Mouse (Mus musculus) spleen, adult 18-20 months (tissue): Measurements from ENCODE around the gene Zfr2.

ENCODE experiments used
- DNase-seq, 2 experiments: peaks; one replicate each; pipeline ENCODE4 v3.0.0; 2022; ENCODE audit warnings: mixed read lengths in 2 of 2

Gene Zfr2

GRCm38 (mm10) chr10:81288601-81289000 is 55.6 kb downstream of the Zfr2 start:
- DNase-seq: peak in 1 of 2 experiments; percentile 58

- DNase-seq: peak; percentile 41 to 68
Measured at GRCm38 (mm10) chr10:81289278-81289677, 56.3 kb downstream of the Zfr2 start.

- no peak for DNase-seq
Measured at GRCm38 (mm10) chr10:81289811-81290210, 56.9 kb downstream of the Zfr2 start.

GRCm38 (mm10) chr10:81290698-81291460 is 57.9 kb downstream of the Zfr2 start:
- DNase-seq: no peak

- DNase-seq: no peak
Measured at GRCm38 (mm10) chr10:81291511-81292104, 58.7 kb downstream of the Zfr2 start, which contains the start of gene Tjp3. Gene Tjp3, minus strand, starts transcription at chr10:81291581.

GRCm38 (mm10) chr10:81292554-81293333 is 59.8 kb downstream of the Zfr2 start, which contains the start of gene Pip5k1c:
Gene Pip5k1c, plus strand, starts transcription at chr10:81292963.
- peak; percentile 99 to 100 for DNase-seq

- no peak for DNase-seq
Measured at GRCm38 (mm10) chr10:81293334-81294030, 60.5 kb downstream of the Zfr2 start.

- DNase-seq: no peak
Measured at GRCm38 (mm10) chr10:81294442-81294841, 61.5 kb downstream of the Zfr2 start.

- no peak for DNase-seq
Measured at GRCm38 (mm10) chr10:81295185-81295584, 62.2 kb downstream of the Zfr2 start.

- DNase-seq: no peak
Measured at GRCm38 (mm10) chr10:81297246-81297645, 64.3 kb downstream of the Zfr2 start.

GRCm38 (mm10) chr10:81297845-81298244 is 64.9 kb downstream of the Zfr2 start:
- DNase-seq: peak; percentile 60 to 66

GRCm38 (mm10) chr10:81298369-81299100 is 65.6 kb downstream of the Zfr2 start:
- DNase-seq: peak; percentile 58 to 70

- DNase-seq: no peak
Measured at GRCm38 (mm10) chr10:81299585-81300351, 66.8 kb downstream of the Zfr2 start.

- no peak for DNase-seq
Measured at GRCm38 (mm10) chr10:81300352-81300907, 67.5 kb downstream of the Zfr2 start.

GRCm38 (mm10) chr10:81301321-81301720 is 68.4 kb downstream of the Zfr2 start:
- no peak for DNase-seq
